Mouse (Mus musculus) embryonic facial prominence, embryonic 15.5 days (tissue): ENCODE measurements around the gene Dcdc2c. TPM values are rescaled to one million over a fixed set of nuclear protein-coding genes. Genes with fewer than 3 reads are reported as not detected.

ENCODE experiments used
- polyA plus RNA-seq: library from polyadenylated mRNA; unstranded; fragments of >200 nt; fragmentation: Nextera tagmentation; extraction: Ambion mirVana; gene quantifications from 2 replicates; pipeline ENCODE4 v1.2.1, GENCODE M21; 2015

The Dcdc2c gene
- polyA plus RNA-seq, 1 experiment from 2014 or later, result 0.15 TPM

Other genes starting within 250 kb of the Dcdc2c start
- not detected in 2 replicates for gene Allc, start 30.1 kb upstream of the Dcdc2c start, polyA plus RNA-seq
- gene Colec11, start 71.0 kb upstream of the Dcdc2c start, polyA plus RNA-seq, result 0.15 and 0.37 TPM in 2 replicates
- 587 and 734 TPM in 2 replicates for gene Rps7, start 83.6 kb upstream of the Dcdc2c start, polyA plus RNA-seq
- 30.3 and 32.2 TPM in 2 replicates for gene Rnaseh1, start 97.2 kb upstream of the Dcdc2c start, polyA plus RNA-seq
- gene Adi1, start 122.8 kb upstream of the Dcdc2c start, polyA plus RNA-seq, result 63.0 and 73.3 TPM in 2 replicates
- 38.1 and 42.3 TPM in 2 replicates for gene Trappc12, start 198.1 kb upstream of the Dcdc2c start, polyA plus RNA-seq
- gene Eipr1, start 199.4 kb upstream of the Dcdc2c start, polyA plus RNA-seq, result 31.5 and 31.6 TPM in 2 replicates